Mouse (Mus musculus): ENCODE data around the gene Bmp5. TPM values are rescaled to one million over a fixed set of nuclear protein-coding genes. Genes with fewer than 3 reads are reported as not detected.

Bmp5 gene
- total and polyA plus RNA-seq, 2 experiments: 1.7 to 14.6 TPM

DNA sequence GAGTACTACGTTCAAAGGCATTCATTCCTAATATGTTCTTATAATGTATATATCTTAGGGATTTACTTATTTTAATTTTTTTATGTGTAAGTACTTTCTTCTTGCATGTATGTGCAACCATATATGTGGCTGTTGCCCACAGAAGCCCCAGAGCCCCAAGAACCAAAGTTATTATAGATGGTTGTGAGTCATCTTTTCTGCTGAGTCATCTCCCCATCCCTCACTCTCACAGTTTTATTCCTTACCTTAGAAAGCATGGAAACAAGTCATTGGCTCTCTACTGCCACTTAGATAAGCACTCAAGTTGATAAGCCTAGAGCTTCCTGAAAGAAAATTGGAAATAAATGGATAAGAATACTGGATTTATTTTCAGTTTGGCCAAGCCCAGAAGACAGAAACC is 40.0 kb downstream of the Bmp5 start:
- Histone ChIP-seq H3K27me3 (ENCODE audit: control insufficient read depth, insufficient read depth, low read length) (no peaks in the 10 kb centered on the region), H3K79me2 (ENCODE audit: control insufficient read depth, insufficient read depth, low read length) (no peaks in the 10 kb centered on the region), H3K4me1 (ENCODE audit: control insufficient read depth, insufficient read depth, low read length) (no peaks in the 10 kb centered on the region), H3K9ac (ENCODE audit: low read depth, low read length) (no peak overlapping the region), H3K36me3 (ENCODE audit: control insufficient read depth, insufficient read depth, low read length) (no peaks in the 10 kb centered on the region), H3K4me3 (ENCODE audit: insufficient read depth, low read depth, low read length) (no peak overlapping the region), H3K27ac (replicated peaks; ENCODE audit: insufficient read depth, low read depth, low read length) (no peak overlapping the region)
- no peak for DNase-seq (ENCODE audit: extremely low read depth, low read depth, low spot score)
- TF ChIP-seq POLR2A (IDR thresholded peaks at IDR 0.05; ENCODE audit: extremely low read depth, insufficient read depth, low read length) (no peak), CTCF (IDR thresholded peaks at IDR 0.05; ENCODE audit: low read depth, low read length) (no peak)
- 96% methylated on average over 1 of the region's 1 CpGs for WGBS

DNA sequence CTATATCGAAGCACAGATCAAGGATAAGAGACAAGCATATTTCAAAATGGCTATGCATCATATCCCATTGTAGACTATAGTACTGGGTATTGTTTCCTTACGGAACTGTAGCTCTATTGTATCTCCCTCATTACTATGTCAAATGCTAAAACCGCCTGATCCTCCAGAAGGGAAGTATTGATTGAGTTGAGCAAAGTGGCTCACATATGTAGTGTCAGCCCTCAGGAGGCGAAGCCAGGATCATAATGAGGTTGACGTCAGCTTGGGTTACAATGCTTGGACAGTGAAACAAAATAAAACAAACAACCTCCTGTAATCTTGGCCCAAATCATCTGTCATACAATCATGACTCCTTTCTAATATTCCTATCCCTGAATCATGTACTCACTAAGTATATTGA is 43.2 kb downstream of the Bmp5 start:
- Histone ChIP-seq H3K4me1 (ENCODE audit: control insufficient read depth, insufficient read depth, low read length) (no peaks in the 10 kb centered on the region), H3K27me3 (ENCODE audit: control insufficient read depth, insufficient read depth, low read length) (no peaks in the 10 kb centered on the region), H3K36me3 (ENCODE audit: control insufficient read depth, insufficient read depth, low read length) (no peaks in the 10 kb centered on the region), H3K9ac (ENCODE audit: low read depth, low read length) (no peak overlapping the region), H3K79me2 (ENCODE audit: control insufficient read depth, insufficient read depth, low read length) (no peaks in the 10 kb centered on the region), H3K4me3 (ENCODE audit: insufficient read depth, low read depth, low read length) (no peak overlapping the region), H3K27ac (replicated peaks; ENCODE audit: insufficient read depth, low read depth, low read length) (no peak overlapping the region)
- 91% methylated on average over 5 of the region's 5 CpGs for WGBS
- DNase-seq (ENCODE audit: extremely low read depth, low read depth, low spot score): no peak
- TF ChIP-seq CTCF (IDR thresholded peaks at IDR 0.05; ENCODE audit: low read depth, low read length) (no peak), POLR2A (IDR thresholded peaks at IDR 0.05; ENCODE audit: extremely low read depth, insufficient read depth, low read length) (no peak)

DNA sequence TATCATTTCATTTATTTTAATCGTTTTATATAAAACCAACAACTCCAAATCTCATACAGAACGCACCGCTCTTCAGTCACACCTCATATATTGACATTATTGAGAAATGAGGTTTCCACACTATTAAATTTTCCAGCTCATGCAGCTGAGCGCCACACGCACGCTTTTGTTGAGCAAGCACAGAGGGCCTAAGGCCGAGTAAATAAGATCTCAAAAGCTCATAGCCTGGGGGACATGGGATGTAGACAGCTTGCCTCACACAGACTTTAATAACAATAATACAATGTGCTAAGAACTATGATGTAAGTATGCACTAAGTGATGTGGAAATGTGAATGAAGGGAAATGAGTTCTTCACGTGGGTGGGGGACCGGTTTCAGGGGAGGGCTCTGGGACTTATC is 57.3 kb downstream of the Bmp5 start:
- TF ChIP-seq POLR2A (IDR thresholded peaks at IDR 0.05; ENCODE audit: extremely low read depth, insufficient read depth, low read length) (no peak), CTCF (IDR thresholded peaks at IDR 0.05; ENCODE audit: low read depth, low read length) (no peak)
- no peaks in the 10 kb centered on the region for H3K79me2 ChIP-seq (ENCODE audit: control insufficient read depth, insufficient read depth, low read length)
- H3K9ac ChIP-seq (ENCODE audit: low read depth, low read length): no peak overlapping the region
- no peaks in the 10 kb centered on the region for H3K27me3 ChIP-seq (ENCODE audit: control insufficient read depth, insufficient read depth, low read length)
- DNase-seq (ENCODE audit: extremely low read depth, low read depth, low spot score): no peak
- no peak overlapping the region for H3K4me3 ChIP-seq (ENCODE audit: insufficient read depth, low read depth, low read length)
- 75% methylated on average over 9 of the region's 9 CpGs for whole genome bisulfite sequencing
- H3K36me3 ChIP-seq (ENCODE audit: control insufficient read depth, insufficient read depth, low read length): no peaks in the 10 kb centered on the region
- H3K27ac ChIP-seq (replicated peaks; ENCODE audit: insufficient read depth, low read depth, low read length): no peak overlapping the region
- no peaks in the 10 kb centered on the region for H3K4me1 ChIP-seq (ENCODE audit: control insufficient read depth, insufficient read depth, low read length)

DNA sequence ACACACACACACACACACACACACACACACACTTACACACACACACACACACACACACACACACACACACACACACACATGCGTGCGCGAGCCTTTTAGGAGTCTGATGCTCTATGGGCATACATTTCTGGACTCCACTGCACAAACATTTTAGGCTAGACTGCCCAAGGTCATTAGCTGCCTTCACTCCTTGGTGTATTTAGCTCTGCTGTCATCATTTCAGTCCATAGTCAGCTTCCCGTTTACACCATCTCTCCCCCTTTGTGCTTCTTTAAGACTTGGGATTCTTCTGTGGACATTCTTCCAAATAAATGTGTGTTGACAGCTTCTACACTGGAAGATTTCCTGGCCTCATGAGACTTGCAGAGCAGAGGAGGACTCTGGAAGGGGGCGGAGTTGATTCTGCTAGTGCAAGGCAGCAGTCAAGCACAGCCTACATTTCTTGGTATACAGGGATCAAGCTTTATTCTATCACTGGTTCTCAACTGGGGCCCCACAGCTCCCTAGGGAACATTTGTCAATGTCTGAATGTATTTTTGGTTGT is 58.1 kb downstream of the Bmp5 start:
- 90% methylated on average over 5 of the region's 5 CpGs for WGBS
- TF ChIP-seq CTCF (IDR thresholded peaks at IDR 0.05; ENCODE audit: low read depth, low read length): no peak
- no peak for TF ChIP-seq POLR2A (IDR thresholded peaks at IDR 0.05; ENCODE audit: extremely low read depth, insufficient read depth, low read length)
- H3K27ac ChIP-seq (replicated peaks; ENCODE audit: insufficient read depth, low read depth, low read length): no peak overlapping the region
- H3K27me3 ChIP-seq (ENCODE audit: control insufficient read depth, insufficient read depth, low read length): no peaks in the 10 kb centered on the region
- H3K4me1 ChIP-seq (ENCODE audit: control insufficient read depth, insufficient read depth, low read length): no peaks in the 10 kb centered on the region
- H3K4me3 ChIP-seq (ENCODE audit: insufficient read depth, low read depth, low read length): no peak overlapping the region
- no peaks in the 10 kb centered on the region for H3K79me2 ChIP-seq (ENCODE audit: control insufficient read depth, insufficient read depth, low read length)
- no peak overlapping the region for H3K9ac ChIP-seq (ENCODE audit: low read depth, low read length)
- H3K36me3 ChIP-seq (ENCODE audit: control insufficient read depth, insufficient read depth, low read length): no peaks in the 10 kb centered on the region
- peak; percentile 2 for DNase-seq (ENCODE audit: extremely low read depth, low read depth, low spot score)

DNA sequence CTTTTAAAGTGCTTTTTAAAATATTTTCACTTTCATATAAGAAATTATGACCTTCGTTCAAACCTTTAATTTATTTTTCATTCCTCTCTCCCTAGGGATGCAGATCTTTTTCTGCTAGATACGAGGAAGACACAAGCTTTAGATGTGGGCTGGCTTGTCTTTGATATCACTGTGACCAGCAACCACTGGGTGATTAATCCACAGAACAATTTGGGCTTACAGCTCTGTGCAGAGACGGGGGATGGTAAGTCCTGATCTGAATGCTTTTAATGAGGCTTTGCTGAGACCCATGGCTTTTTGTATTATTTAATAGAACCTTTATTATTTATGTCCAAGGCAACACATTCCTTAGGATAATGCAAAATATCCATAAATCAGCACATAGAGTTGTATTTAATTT is 64.3 kb downstream of the Bmp5 start:
- 74% methylated on average over 3 of the region's 3 CpGs for WGBS
- no peaks in the 10 kb centered on the region for H3K79me2 ChIP-seq (ENCODE audit: control insufficient read depth, insufficient read depth, low read length)
- no peak for TF ChIP-seq POLR2A (IDR thresholded peaks at IDR 0.05; ENCODE audit: extremely low read depth, insufficient read depth, low read length)
- TF ChIP-seq CTCF (IDR thresholded peaks at IDR 0.05; ENCODE audit: low read depth, low read length): no peak

DNA sequence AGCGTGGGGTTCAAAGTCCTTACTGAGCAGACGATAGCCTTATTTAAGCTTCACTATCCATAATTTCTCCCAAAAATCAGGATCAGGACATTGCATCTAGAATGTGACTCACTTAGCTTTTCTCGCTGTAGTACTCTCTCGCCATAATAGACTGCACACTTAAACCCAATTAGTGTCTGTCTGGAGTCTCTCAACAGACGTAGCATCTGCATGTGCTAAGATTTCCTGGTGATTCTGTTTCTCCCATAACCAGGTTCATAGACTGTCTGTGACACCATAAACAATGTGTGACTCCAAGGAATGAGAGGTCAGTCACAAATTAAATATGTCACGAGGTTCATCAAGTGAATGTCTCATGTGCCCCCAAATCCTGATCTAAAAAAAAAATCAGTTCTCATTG is 65.7 kb downstream of the Bmp5 start:
- WGBS: 84% methylated on average over 6 of the region's 6 CpGs
- Histone ChIP-seq H3K79me2 (ENCODE audit: control insufficient read depth, insufficient read depth, low read length) (no peaks in the 10 kb centered on the region), H3K27me3 (ENCODE audit: control insufficient read depth, insufficient read depth, low read length) (no peaks in the 10 kb centered on the region), H3K4me1 (ENCODE audit: control insufficient read depth, insufficient read depth, low read length) (no peaks in the 10 kb centered on the region), H3K36me3 (ENCODE audit: control insufficient read depth, insufficient read depth, low read length) (no peaks in the 10 kb centered on the region), H3K9ac (ENCODE audit: low read depth, low read length) (no peak overlapping the region), H3K4me3 (ENCODE audit: insufficient read depth, low read depth, low read length) (no peak overlapping the region), H3K27ac (replicated peaks; ENCODE audit: insufficient read depth, low read depth, low read length) (no peak overlapping the region)
- TF ChIP-seq CTCF (IDR thresholded peaks at IDR 0.05; ENCODE audit: low read depth, low read length): no peak
- no peak for DNase-seq (ENCODE audit: extremely low read depth, low read depth, low spot score)

More for the DNA sequence above, 64.3 kb downstream of the Bmp5 start:
- no peak for DNase-seq (ENCODE audit: extremely low read depth, low read depth, low spot score)
- H3K4me3 ChIP-seq (ENCODE audit: insufficient read depth, low read depth, low read length): no peak overlapping the region
- no peak overlapping the region for H3K27ac ChIP-seq (replicated peaks; ENCODE audit: insufficient read depth, low read depth, low read length)
- H3K9ac ChIP-seq (ENCODE audit: low read depth, low read length): no peak overlapping the region
- H3K36me3 ChIP-seq (ENCODE audit: control insufficient read depth, insufficient read depth, low read length): no peaks in the 10 kb centered on the region
- H3K4me1 ChIP-seq (ENCODE audit: control insufficient read depth, insufficient read depth, low read length): no peaks in the 10 kb centered on the region
- no peaks in the 10 kb centered on the region for H3K27me3 ChIP-seq (ENCODE audit: control insufficient read depth, insufficient read depth, low read length)
